Mouse (Mus musculus) lung, postnatal 0 days (tissue): ENCODE data around the gene Car12.

Experiments used
- CTCF ChIP-seq: IDR thresholded peaks from 2 replicates; pipeline ENCODE4 v1.5.1; 2016; ENCODE audit warnings: antibody characterized with exemption, mild to moderate bottlenecking
- EP300 ChIP-seq: IDR thresholded peaks from 2 replicates; pipeline ENCODE4 v1.6.1; 2016; ENCODE audit warnings: antibody characterized with exemption, mild to moderate bottlenecking, control low read depth

DNA sequence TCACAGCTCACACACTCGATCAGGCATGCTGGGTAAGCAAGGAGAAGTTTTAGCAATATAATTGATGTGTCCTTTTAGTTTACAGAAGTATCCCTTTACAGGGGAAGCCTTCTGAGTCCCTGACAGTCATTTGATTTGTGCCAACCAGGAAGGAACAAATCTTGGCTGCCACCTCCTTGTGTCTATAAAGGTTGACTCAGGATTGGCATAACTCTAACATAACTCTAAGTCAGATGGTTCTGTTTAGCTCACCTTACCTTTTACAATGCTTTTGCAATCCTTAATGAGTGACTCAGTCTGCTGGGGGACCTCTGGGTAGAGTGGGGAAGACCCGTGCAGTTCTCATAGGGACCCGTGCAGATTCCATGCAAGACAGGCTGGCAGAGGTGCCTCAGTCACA lies 12.1 kb downstream of the Car12 start:
- TF ChIP-seq CTCF (no peak), EP300 (no peak)
